Mouse (Mus musculus): ENCODE measurements around the gene St8sia6.
A peak's percentile ranks its signal among the peaks of the same experiment; 100 is the strongest.

GRCm38 (mm10) chr2:13672946-13673345 lies 120.9 kb downstream of the St8sia6 start:
- no peak for TF ChIP-seq POLR2A (IDR thresholded peaks at IDR 0.05; ENCODE audit: insufficient read depth, low read depth, low read length)
- 0 out of 2 replicates have a peak, but pooled peaks have one; percentile 14 for TF ChIP-seq CTCF (IDR thresholded peaks at IDR 0.05; ENCODE audit: insufficient read depth, low read depth, low read length)
